Mouse (Mus musculus) liver, embryonic 14.5 days (tissue): ENCODE measurements at regions not wholly inside any gene's neighbourhood (a gene's known extent, or its start where the extent isn't known, plus 50 kb on each side); places are given as distances from the start of the nearest gene placed in this dataset.

Experiments
- ATAC-seq: fragments of 200-750 bp; cut with Nextera tagmentation; 2 replicates; pipeline ENCODE4 v1.8.0; 2017; ENCODE audit warnings: moderate number of reproducible peaks, mild to moderate bottlenecking, moderate library complexity; ENCODE audit not compliant: insufficient read depth
- DNase-seq, 3 experiments: peaks; one replicate each; pipeline ENCODE4 v3.0.0-alpha.2; 2012 to 2013; ENCODE audit warnings: low read depth in 3 of 3, low spot score in 3 of 3
- H3K27ac ChIP-seq: fragments of 300-500 bp; sonication (generic); 2 replicates; pipeline ENCODE4 v1.5.1; 2014; ENCODE audit warnings: moderate library complexity, mild to moderate bottlenecking, control low read depth, inconsistent platforms
- H3K27me3 ChIP-seq: fragments of 300-500 bp; sonication (generic); 2 replicates; pipeline ENCODE4 v1.6.1; 2014; ENCODE audit warnings: mild to moderate bottlenecking, low read length, moderate library complexity; ENCODE audit not compliant: control insufficient read depth, insufficient read depth
- H3K36me3 ChIP-seq: fragments of 300-500 bp; sonication (generic); replicated peaks from 2 replicates; pipeline ENCODE4 v1.6.1; 2014; ENCODE audit warnings: low read depth; ENCODE audit not compliant: control insufficient read depth, insufficient read depth
- H3K4me1 ChIP-seq, 2 experiments: fragments of 200-500 bp in 1 of 2; fragments of 300-500 bp in 1 of 2; sonication (generic) in 1 of 2; replicated peaks; 2 replicates each; pipeline ENCODE4 v1.6.1; 2012 to 2014; ENCODE audit warnings: antibody characterized with exemption in 1 of 2, inconsistent platforms in 1 of 2, low read length in 1 of 2; ENCODE audit not compliant: control insufficient read depth in 2 of 2, insufficient read depth in 2 of 2
- H3K4me2 ChIP-seq: fragments of 300-500 bp; sonication (generic); 2 replicates; pipeline ENCODE4 v1.6.1; 2014; ENCODE audit warnings: low read depth, mild to moderate bottlenecking, control low read depth, moderate library complexity
- H3K4me3 ChIP-seq, 2 experiments: fragments of 200-500 bp in 1 of 2; fragments of 300-500 bp in 1 of 2; sonication (generic) in 1 of 2; 2 replicates each; pipeline ENCODE4 v1.5.1; 2012 to 2014; ENCODE audit warnings: low read depth in 2 of 2, low read length in 2 of 2, mild to moderate bottlenecking in 2 of 2, control low read depth in 1 of 2, inconsistent platforms in 1 of 2, moderate library complexity in 1 of 2; ENCODE audit not compliant: insufficient read depth in 1 of 2
- H3K9ac ChIP-seq: fragments of 300-500 bp; sonication (generic); replicated peaks from 2 replicates; pipeline ENCODE4 v1.6.1; 2014; ENCODE audit warnings: mild to moderate bottlenecking, control low read depth, moderate library complexity
- H3K9me3 ChIP-seq: fragments of 300-500 bp; sonication (generic); 2 replicates; pipeline ENCODE4 v1.6.1; 2016; ENCODE audit warnings: low read length, mixed read lengths; ENCODE audit not compliant: control insufficient read depth
- CTCF ChIP-seq: IDR thresholded peaks from 2 replicates; pipeline ENCODE4 v1.5.1; 2016; ENCODE audit warnings: antibody characterized with exemption, low read depth, control low read depth
- EP300 ChIP-seq: IDR thresholded peaks from 2 replicates; pipeline ENCODE4 v1.6.1; 2016; ENCODE audit warnings: antibody characterized with exemption, low read depth
- WGBS: fragments of 180-500 bp; shearing (Covaris S2); extraction: QIAGEN DNeasy Blood & Tissue Kit; methylation state at CpG from one replicate; pipeline ENCODE4 v1.1.7; 2014; ENCODE audit not compliant: insufficient replicate concordance; 5-methylcytosine and 5-hydroxymethylcytosine counted together

DNA sequence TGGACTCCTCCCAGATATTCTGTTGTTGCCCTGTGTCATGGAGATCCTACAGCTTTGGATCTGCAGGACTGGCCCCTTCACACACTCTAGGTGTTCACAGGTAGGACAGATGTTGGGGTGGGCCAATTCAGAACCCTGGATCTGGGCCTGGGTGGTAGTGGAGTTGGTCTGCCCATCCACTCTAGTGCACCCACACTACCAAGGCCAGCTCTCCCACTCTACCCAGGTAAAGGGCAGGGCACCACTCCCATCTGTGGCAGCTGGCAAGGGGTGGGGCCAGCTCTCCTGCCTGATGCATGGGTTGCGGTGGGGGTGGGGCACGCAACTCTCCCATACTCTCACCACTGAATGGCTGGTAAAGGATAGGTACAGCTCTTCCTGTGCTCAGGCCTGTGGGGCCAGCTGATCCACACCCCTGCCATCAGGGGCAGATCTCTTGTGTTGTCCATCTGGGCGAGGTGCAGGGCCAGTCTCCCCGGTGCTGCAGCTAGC, 76.5 kb downstream of the Gja1 start:
- Histone ChIP-seq H3K36me3 (no peaks in the 10 kb centered on the region), H3K9ac (no peak overlapping the region), H3K27ac (no peak overlapping the region), H3K27me3 (no peaks in the 10 kb centered on the region), H3K4me1 (no peaks in the 10 kb centered on the region), H3K9me3 (no peaks in the 10 kb centered on the region), H3K4me3 (no peak overlapping the region), H3K4me2 (no peak overlapping the region)
- TF ChIP-seq EP300, result no peak
- no peak for TF ChIP-seq CTCF
- no peak for DNase-seq
- no peak for ATAC-seq
- WGBS, result 70% methylated on average over 4 of the region's 4 CpGs

DNA sequence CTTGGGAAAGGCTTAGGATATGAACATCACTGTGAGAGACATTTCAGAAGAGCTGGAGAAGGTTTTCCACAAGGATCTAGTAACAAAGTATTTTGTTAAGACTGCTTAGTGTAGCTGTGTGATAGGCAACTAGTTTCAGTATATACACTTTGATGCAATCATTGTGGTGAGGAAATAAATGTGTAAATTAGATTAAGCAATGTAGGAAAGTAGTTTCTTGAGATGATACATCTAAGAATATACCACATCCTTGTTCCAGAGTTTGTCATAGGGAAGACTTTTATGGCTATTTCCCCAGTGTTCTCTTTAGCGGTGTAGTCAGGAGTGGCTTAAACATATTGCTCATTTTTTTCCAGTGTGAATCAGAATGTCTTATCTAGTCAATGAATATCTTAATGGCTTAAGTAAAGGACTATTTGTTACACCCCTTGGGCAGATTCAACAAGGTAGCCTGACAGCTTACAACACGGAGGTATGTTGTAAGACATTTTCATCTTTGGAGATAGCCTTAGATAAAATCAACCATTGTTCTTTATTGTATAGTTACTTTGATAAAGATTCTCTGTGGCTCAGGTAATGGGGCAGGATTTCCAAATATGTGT, 78.8 kb downstream of the Gja1 start:
- TF ChIP-seq EP300 (no peak), CTCF (no peak)
- WGBS, result 69% methylated on average over 2 of the region's 2 CpGs
- H3K9me3 ChIP-seq, result no peaks in the 10 kb centered on the region
- ATAC-seq (no peak), DNase-seq (no peak)
- H3K9ac ChIP-seq, result no peak overlapping the region
- H3K27ac ChIP-seq, result no peak overlapping the region
- no peak overlapping the region for H3K4me2 ChIP-seq
- no peaks in the 10 kb centered on the region for H3K4me1 ChIP-seq
- no peaks in the 10 kb centered on the region for H3K27me3 ChIP-seq
- no peak overlapping the region for H3K4me3 ChIP-seq
- H3K36me3 ChIP-seq, result no peaks in the 10 kb centered on the region

DNA sequence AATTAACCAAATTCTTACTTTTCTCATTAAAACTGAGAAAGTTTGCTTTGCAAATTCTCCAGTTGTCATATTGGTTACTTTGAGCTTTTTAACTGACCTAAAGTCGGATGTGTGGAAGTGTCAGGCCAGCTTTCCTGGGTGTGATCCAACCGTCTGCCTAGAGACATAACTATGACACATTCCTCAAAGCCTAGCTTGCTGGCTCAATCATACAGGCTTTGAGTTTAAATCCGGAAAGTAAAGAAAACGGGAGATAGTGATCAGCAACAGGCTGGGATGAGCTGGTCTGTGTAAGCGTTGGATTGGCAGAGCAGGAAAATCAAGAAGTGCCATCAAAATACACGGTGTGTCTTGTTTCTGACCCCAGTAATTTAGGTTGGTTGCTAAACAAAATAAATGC, 91.4 kb downstream of the Gja1 start:
- no peak overlapping the region for H3K9ac ChIP-seq
- H3K9me3 ChIP-seq, result no peaks in the 10 kb centered on the region
- WGBS, result 27% methylated on average over 6 of the region's 6 CpGs
- no peaks in the 10 kb centered on the region for H3K4me1 ChIP-seq
- ATAC-seq (no peak), DNase-seq (no peak)
- H3K4me2 ChIP-seq, result no peak overlapping the region
- H3K27me3 ChIP-seq, result no peaks in the 10 kb centered on the region
- H3K4me3 ChIP-seq, result no peak overlapping the region
- TF ChIP-seq EP300, result no peak
- no peak for TF ChIP-seq CTCF
- H3K36me3 ChIP-seq, result no peaks in the 10 kb centered on the region
- no peak overlapping the region for H3K27ac ChIP-seq

DNA sequence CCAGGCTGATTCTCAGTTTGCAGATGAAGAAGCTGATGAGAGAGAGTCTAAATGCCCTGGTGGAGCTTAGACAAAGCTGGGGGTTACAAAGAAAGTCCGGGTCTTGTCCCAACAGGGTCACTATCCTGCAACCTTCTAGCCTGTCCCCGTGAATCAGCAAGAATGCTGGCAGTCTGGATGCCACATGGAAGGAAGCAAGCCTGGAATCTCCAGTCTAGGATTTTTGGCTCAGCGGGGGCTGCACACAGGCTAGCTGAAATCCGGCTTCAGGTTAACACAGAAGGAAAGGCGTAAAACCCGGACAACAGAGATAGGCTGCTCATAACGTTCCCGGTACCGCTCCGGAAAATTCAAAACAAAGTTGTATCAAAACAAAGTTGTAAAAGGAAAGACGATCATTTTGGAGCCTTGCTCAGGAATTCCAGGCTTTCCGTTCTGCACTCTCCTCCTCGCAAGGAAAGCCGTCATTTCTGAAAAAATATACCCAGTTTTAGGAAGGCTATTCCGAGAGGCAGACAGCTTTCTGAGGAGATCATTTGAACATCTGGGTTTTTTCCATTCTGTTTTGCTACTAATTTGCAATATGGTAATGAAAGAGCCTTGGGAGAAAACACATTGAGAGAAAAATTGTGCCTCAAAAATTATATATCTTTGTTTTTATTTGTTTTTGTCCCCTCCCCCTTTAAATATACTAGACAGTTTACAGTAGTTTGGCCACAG, 92.0 kb downstream of the Gja1 start:
- WGBS, result 54% methylated on average over 15 of the region's 15 CpGs

DNA sequence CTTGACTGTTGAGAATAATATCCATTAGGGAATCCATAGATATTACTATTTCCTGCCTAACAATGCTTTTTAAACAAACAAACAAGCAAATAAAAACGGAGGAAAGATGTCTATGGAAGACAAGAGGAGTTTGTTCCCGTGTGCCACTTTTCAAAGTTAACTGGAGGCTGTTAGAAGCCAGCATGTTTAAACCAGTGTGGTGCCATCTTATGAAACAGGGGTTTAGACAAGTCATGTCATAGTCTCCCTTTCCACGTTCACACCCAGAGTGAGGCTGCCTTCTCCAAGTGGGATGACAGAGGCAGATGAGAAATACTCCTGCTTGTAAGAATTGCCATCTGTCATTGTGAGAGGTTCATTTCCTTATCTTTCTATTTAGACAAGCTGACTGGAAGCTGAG, 92.8 kb downstream of the Gja1 start:
- TF ChIP-seq CTCF (no peak), EP300 (no peak)
- H3K27ac ChIP-seq, result no peak overlapping the region
- ATAC-seq (no peak), DNase-seq (no peak)
- no peaks in the 10 kb centered on the region for H3K4me1 ChIP-seq
- no peaks in the 10 kb centered on the region for H3K27me3 ChIP-seq
- no peaks in the 10 kb centered on the region for H3K36me3 ChIP-seq
- H3K4me3 ChIP-seq, result no peak overlapping the region
- 35% methylated on average over 3 of the region's 3 CpGs for WGBS
- H3K9me3 ChIP-seq, result no peaks in the 10 kb centered on the region
- no peak overlapping the region for H3K9ac ChIP-seq
- no peak overlapping the region for H3K4me2 ChIP-seq

More for the DNA sequence above, 92.0 kb downstream of the Gja1 start:
- no peaks in the 10 kb centered on the region for H3K36me3 ChIP-seq
- DNase-seq (no peak), ATAC-seq (no peak)
- H3K9me3 ChIP-seq, result no peaks in the 10 kb centered on the region
- H3K4me1 ChIP-seq, result no peaks in the 10 kb centered on the region
- H3K27ac ChIP-seq, result no peak overlapping the region
- no peaks in the 10 kb centered on the region for H3K27me3 ChIP-seq
- peak overlapping the region in 1 of 2 experiments; percentile 3; a peak in 1 of 4 replicates for H3K4me3 ChIP-seq
- TF ChIP-seq CTCF, result no peak
- TF ChIP-seq EP300, result no peak
- no peak overlapping the region for H3K9ac ChIP-seq
- H3K4me2 ChIP-seq, result no peak overlapping the region
